Mouse (Mus musculus): Measurements from ENCODE around the gene Ifitm10. TPM values are rescaled to one million over a fixed set of nuclear protein-coding genes. Genes with fewer than 3 reads are reported as not detected.

Ifitm10 gene
- total RNA-seq, 1 experiment = 0.71 TPM

- H3K9ac ChIP-seq (ENCODE audit: insufficient read depth, low read depth, low read length, poor library complexity, severe bottlenecking) = no peak overlapping the region
- no peak for TF ChIP-seq CHD2 (IDR thresholded peaks at IDR 0.05; ENCODE audit: low read depth, low read length)
- TF ChIP-seq MAFK (IDR thresholded peaks at IDR 0.05; ENCODE audit: insufficient read depth, low read depth, low read length) = no peak
- TF ChIP-seq ZC3H11A (IDR thresholded peaks at IDR 0.05; ENCODE audit: borderline replicate concordance, low read depth, low read length) = no peak
- no peak for TF ChIP-seq ZNF384 (IDR thresholded peaks at IDR 0.05; ENCODE audit: low read depth, low read length)
- TF ChIP-seq HCFC1 (IDR thresholded peaks at IDR 0.05; ENCODE audit: borderline replicate concordance, insufficient read depth, low read length) = no peak
- no peak overlapping the region for H3K4me3 ChIP-seq (ENCODE audit: insufficient read depth in 1 of 2, low read depth in 1 of 2, low read length in 2 of 2, poor library complexity in 1 of 2, severe bottlenecking in 1 of 2)
- peaks cover 0 to 8% of the 10 kb centered on the region in 2 experiments; a peak in 2 of 4 replicates for H3K4me1 ChIP-seq (ENCODE audit: control insufficient read depth in 2 of 2, insufficient read depth in 2 of 2, low read length in 2 of 2, poor library complexity in 1 of 2)
- no peak overlapping the region for H3K27ac ChIP-seq (ENCODE audit: insufficient read depth, low read depth, low read length, poor library complexity, severe bottlenecking)
- in situ Hi-C loops (cut with MboI; ENCODE audit: low sequenced_read_pairs in 2 of 2, unreplicated experiment in 2 of 2) = no loop called here
- H3K36me3 ChIP-seq (ENCODE audit: control insufficient read depth, insufficient read depth, low read length, poor library complexity, severe bottlenecking) = peaks cover 91% of the 10 kb centered on the region
- no peak for DNase-seq (ENCODE audit: low read depth, low spot score)
- H3K9me3 ChIP-seq (ENCODE audit: control insufficient read depth, insufficient read depth, low read depth, low read length) = no peaks in the 10 kb centered on the region
Measured at GRCm38 (mm10) chr7:142381175-142381574, 7.6 kb upstream of the Ifitm10 start.

- peaks cover 0 to 4% of the 10 kb centered on the region in 2 experiments; a peak in 1 of 4 replicates for H3K4me1 ChIP-seq (ENCODE audit: control insufficient read depth in 2 of 2, insufficient read depth in 2 of 2, low read length in 2 of 2, poor library complexity in 1 of 2)
- TF ChIP-seq MAFK (IDR thresholded peaks at IDR 0.05; ENCODE audit: insufficient read depth, low read depth, low read length) = no peak
- peaks cover 77% of the 10 kb centered on the region for H3K36me3 ChIP-seq (ENCODE audit: control insufficient read depth, insufficient read depth, low read length, poor library complexity, severe bottlenecking)
- DNase-seq (ENCODE audit: low read depth, low spot score) = no peak
- no peaks in the 10 kb centered on the region for H3K9me3 ChIP-seq (ENCODE audit: control insufficient read depth, insufficient read depth, low read depth, low read length)
- H3K4me3 ChIP-seq (ENCODE audit: insufficient read depth in 1 of 2, low read depth in 1 of 2, low read length in 2 of 2, poor library complexity in 1 of 2, severe bottlenecking in 1 of 2) = no peak overlapping the region
- no peak overlapping the region for H3K9ac ChIP-seq (ENCODE audit: insufficient read depth, low read depth, low read length, poor library complexity, severe bottlenecking)
- no peak overlapping the region for H3K27ac ChIP-seq (ENCODE audit: insufficient read depth, low read depth, low read length, poor library complexity, severe bottlenecking)
- in situ Hi-C loops (cut with MboI; ENCODE audit: low sequenced_read_pairs in 2 of 2, unreplicated experiment in 2 of 2) = no loop called here
Measured at GRCm38 (mm10) chr7:142379186-142379585, 5.6 kb upstream of the Ifitm10 start.

GRCm38 (mm10) chr7:142377233-142377925 lies 3.8 kb upstream of the Ifitm10 start:
- TF ChIP-seq MAFK (IDR thresholded peaks at IDR 0.05; ENCODE audit: insufficient read depth, low read depth, low read length) (no peak), CHD2 (IDR thresholded peaks at IDR 0.05; ENCODE audit: low read depth, low read length) (no peak), HCFC1 (IDR thresholded peaks at IDR 0.05; ENCODE audit: borderline replicate concordance, insufficient read depth, low read length) (no peak), ZC3H11A (IDR thresholded peaks at IDR 0.05; ENCODE audit: borderline replicate concordance, low read depth, low read length) (no peak), ZNF384 (IDR thresholded peaks at IDR 0.05; ENCODE audit: low read depth, low read length) (no peak)
- no peak overlapping the region for H3K27ac ChIP-seq (ENCODE audit: insufficient read depth, low read depth, low read length, poor library complexity, severe bottlenecking)
- no peak for DNase-seq (ENCODE audit: low read depth, low spot score)
- H3K4me3 ChIP-seq (ENCODE audit: insufficient read depth in 1 of 2, low read depth in 1 of 2, low read length in 2 of 2, poor library complexity in 1 of 2, severe bottlenecking in 1 of 2) = no peak overlapping the region
- H3K9ac ChIP-seq (ENCODE audit: insufficient read depth, low read depth, low read length, poor library complexity, severe bottlenecking) = no peak overlapping the region
- H3K4me1 ChIP-seq (ENCODE audit: control insufficient read depth in 2 of 2, insufficient read depth in 2 of 2, low read length in 2 of 2, poor library complexity in 1 of 2) = peaks cover 0 to 8% of the 10 kb centered on the region in 2 experiments; a peak in 2 of 4 replicates
- no peaks in the 10 kb centered on the region for H3K9me3 ChIP-seq (ENCODE audit: control insufficient read depth, insufficient read depth, low read depth, low read length)
- in situ Hi-C loops (cut with MboI; ENCODE audit: low sequenced_read_pairs in 2 of 2, unreplicated experiment in 2 of 2) = no loop called here
- H3K36me3 ChIP-seq (ENCODE audit: control insufficient read depth, insufficient read depth, low read length, poor library complexity, severe bottlenecking) = peaks cover 59% of the 10 kb centered on the region

GRCm38 (mm10) chr7:142376096-142376495 lies 2.5 kb upstream of the Ifitm10 start:
- Histone ChIP-seq H3K4me3 (ENCODE audit: insufficient read depth in 1 of 2, low read depth in 1 of 2, low read length in 2 of 2, poor library complexity in 1 of 2, severe bottlenecking in 1 of 2) (no peak overlapping the region), H3K9me3 (ENCODE audit: control insufficient read depth, insufficient read depth, low read depth, low read length) (no peaks in the 10 kb centered on the region), H3K9ac (ENCODE audit: insufficient read depth, low read depth, low read length, poor library complexity, severe bottlenecking) (no peak overlapping the region), H3K36me3 (ENCODE audit: control insufficient read depth, insufficient read depth, low read length, poor library complexity, severe bottlenecking) (peaks cover 50% of the 10 kb centered on the region), H3K4me1 (ENCODE audit: control insufficient read depth in 2 of 2, insufficient read depth in 2 of 2, low read length in 2 of 2, poor library complexity in 1 of 2) (peaks cover 0 to 8% of the 10 kb centered on the region in 2 experiments; a peak in 2 of 4 replicates), H3K27ac (ENCODE audit: insufficient read depth, low read depth, low read length, poor library complexity, severe bottlenecking) (no peak overlapping the region)
- in situ Hi-C loops (cut with MboI; ENCODE audit: low sequenced_read_pairs in 2 of 2, unreplicated experiment in 2 of 2) = no loop called here
- TF ChIP-seq ZC3H11A (IDR thresholded peaks at IDR 0.05; ENCODE audit: borderline replicate concordance, low read depth, low read length) (no peak), MAFK (IDR thresholded peaks at IDR 0.05; ENCODE audit: insufficient read depth, low read depth, low read length) (no peak), HCFC1 (IDR thresholded peaks at IDR 0.05; ENCODE audit: borderline replicate concordance, insufficient read depth, low read length) (no peak), ZNF384 (IDR thresholded peaks at IDR 0.05; ENCODE audit: low read depth, low read length) (no peak), CHD2 (IDR thresholded peaks at IDR 0.05; ENCODE audit: low read depth, low read length) (no peak)
- no peak for DNase-seq (ENCODE audit: low read depth, low spot score)
